Mouse (Mus musculus): ENCODE measurements at regions not wholly inside any gene's neighbourhood (a gene's known extent, or its start where the extent isn't known, plus 50 kb on each side); places are given as distances from the start of the nearest gene placed in this dataset.

DNA sequence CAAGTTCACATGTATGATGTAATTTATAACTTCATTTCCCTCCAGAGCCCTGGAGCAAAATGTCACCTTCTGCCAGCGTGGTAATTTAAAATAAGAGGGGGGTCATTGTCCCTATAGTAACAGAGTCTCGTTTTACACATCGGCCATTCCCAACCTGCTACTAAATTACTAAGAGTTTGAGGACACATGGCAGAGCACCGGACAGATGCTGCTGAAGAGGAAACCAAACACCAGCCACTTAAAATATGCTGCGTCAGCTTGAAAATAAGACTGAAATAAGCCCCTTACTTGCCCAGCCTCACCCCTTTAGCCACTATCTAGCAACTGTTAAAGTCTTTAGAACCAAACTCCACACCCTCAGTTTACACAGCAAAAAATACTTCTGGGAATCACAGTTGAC lies 518.1 kb upstream of the Atp11b start:
- no peak for DNase-seq

DNA sequence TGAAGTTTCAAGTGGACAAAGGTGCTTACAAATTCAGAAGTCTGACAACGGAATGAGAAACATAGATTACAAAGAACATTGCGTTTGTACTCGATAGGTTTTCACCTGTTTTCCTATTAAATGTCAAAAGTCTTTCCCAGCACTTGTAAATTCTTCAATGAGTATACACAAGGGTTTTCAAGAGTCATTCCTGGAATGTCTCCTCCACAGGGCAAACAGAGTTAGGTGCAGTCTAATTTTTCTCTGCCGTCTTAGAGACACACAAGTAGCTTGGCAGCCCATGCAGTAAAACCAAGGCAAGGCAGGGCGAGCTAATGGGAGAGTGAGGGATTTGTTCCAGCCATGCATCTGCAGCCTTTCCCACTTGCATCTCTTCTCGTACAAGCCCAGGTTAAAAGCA lies 516.6 kb upstream of the Atp11b start:
- no peak for DNase-seq

GRCm38 (mm10) chr3:35242349-35242748 lies 511.6 kb upstream of the Atp11b start:
- no peak for DNase-seq

DNA sequence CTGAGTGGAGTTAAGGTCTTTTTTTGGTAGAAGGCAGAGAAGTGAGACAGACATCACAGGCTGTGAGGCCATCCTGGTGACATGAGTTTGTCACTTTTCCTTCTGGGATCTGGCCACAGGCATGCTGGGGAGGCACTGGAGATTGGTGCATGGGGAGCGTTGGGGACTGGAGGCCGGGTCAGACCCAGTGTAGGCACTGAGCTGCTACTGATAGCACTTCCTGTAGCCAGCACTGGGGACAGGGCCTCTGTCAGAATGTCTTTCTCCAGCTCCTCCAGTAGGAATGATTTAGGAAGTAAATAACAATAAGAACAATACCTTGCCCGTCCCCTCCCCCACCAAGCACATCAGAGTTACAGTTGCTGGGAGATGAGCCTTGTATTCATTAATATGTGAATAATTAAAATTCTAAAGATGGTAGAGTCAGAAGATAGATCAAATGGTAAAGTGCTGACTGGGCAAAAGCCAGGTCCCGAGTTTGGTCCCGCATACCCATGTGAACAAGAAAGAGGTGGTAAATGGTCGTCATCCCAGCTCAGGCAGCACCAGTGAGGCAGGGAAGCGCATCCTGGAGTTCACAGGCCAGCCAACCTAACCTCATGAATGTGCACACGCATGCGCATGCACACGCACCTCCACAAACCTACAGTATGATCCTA lies 510.9 kb upstream of the Atp11b start:
- no peak for DNase-seq

GRCm38 (mm10) chr3:35245003-35245402 lies 508.9 kb upstream of the Atp11b start:
- DNase-seq: no peak

GRCm38 (mm10) chr3:35245946-35246665 lies 507.8 kb upstream of the Atp11b start:
- DNase-seq: no peak

- no peak for DNase-seq
Measured at GRCm38 (mm10) chr3:35249160-35249559, 504.7 kb upstream of the Atp11b start.

DNA sequence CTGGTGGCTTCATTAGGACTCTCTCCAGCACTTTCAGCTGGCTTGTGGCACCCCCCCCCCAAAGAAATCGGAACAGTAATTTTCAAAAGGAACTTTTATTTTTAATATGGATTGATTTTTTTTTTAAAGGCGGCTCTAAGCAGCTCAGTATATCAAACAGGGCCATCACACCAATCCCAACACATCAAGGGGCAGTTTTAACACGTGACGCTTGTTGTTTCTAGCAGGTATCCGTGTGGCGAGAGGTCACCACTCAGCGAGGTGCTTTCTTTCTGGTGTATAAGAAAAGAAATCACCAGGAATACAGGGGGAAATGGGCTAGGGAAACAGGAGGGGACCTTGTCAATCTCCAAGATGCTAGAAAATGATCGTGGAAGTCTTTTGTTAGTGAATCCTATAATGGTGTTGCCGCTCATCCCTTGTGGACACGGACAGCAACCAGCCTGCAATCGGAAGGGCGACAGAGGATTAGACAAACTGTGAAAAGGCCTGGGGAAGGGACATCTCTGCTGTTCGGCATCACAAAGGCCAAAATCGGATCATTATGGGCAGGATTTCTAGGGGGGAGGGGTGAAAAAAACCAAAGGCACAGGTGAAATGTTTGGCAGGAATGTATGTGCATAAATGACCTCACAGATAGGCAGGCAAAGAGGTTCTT lies 503.7 kb upstream of the Atp11b start:
- DNase-seq: no peak

DNA sequence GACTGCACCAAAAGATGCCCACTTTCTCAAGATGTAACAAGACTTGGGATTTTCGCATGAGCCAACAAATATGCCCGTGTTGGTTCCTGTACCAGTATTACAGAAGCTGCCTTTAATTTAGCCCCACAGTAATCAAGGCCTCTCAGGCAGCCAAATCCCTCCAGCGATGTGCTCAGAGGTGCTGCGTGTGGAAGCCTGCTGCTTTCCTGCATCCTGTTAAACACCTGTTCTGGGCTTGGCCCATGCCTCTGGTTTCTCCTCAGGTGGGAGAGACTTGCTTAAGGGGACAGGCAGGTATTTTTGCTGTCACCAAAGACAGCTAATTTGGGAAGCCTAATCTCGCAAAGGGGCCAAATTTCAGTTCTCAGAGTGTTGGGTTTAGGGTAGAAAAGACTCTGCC lies 500.0 kb upstream of the Atp11b start:
- no peak for DNase-seq

GRCm38 (mm10) chr3:35260936-35261335 lies 493.0 kb upstream of the Atp11b start:
- DNase-seq: no peak

GRCm38 (mm10) chr3:35268949-35269348 lies 485.0 kb upstream of the Atp11b start:
- no peak for DNase-seq

DNA sequence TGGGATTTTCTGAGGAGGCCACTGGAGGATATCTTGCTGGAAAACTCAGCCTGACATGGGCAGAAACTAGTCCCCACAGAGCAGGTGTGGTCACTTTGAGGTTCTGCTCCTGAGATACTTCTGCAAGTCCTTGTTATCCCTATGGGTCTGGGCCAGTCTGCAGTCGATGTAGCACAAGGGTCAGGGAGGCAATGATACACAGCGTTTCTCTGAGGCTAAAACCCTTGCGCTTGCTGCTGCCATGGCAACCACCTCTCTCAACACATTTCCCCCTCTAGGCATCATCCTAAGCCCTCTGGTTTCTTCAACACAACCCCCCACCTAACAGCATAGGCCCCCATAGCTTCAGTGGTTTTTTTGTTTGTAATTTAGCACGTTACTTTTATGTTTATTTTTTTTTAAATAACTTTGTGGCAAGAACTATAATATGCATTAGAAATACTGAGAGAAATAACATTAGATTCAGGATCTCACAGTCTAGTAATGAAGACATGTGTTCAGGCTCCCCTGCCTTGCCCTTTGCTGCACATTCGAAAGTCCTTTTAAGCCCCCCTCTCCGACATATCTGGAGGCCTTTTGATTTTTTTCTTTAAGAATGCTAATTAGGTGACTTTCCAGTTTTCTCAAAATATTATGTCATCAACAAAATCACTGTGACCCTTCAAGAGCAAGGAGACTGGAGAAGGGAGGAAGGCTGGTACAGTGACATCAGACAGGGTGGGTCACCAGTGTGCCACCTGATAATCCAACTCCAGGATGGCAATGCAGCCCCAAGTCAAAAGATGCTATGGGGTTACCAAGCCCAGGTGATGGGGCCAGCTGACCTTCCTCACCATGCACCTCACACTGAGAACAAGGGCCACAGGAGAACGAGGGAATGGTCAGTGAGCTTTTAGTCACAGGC lies 483.7 kb upstream of the Atp11b start:
- DNase-seq: no peak

DNA sequence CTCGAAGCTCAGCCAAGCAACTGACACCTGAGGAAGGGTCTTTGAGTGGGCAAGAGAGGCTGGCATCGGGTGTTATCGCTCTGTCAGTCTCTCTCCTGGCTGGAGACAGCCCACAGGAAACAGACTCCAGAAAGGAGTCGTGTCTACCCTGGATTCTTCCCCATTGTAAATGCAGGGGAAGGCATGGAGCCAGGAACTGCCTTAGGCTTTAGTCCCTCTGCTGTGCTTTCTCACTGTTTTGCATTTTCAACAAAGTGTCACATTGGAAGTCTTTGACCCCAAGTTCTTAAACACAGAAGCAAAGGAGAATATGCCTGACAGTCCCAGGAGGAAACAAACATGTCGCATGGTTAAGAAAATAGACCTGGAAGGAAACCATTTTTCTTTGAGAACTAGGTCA lies 480.4 kb upstream of the Atp11b start:
- DNase-seq: no peak

DNA sequence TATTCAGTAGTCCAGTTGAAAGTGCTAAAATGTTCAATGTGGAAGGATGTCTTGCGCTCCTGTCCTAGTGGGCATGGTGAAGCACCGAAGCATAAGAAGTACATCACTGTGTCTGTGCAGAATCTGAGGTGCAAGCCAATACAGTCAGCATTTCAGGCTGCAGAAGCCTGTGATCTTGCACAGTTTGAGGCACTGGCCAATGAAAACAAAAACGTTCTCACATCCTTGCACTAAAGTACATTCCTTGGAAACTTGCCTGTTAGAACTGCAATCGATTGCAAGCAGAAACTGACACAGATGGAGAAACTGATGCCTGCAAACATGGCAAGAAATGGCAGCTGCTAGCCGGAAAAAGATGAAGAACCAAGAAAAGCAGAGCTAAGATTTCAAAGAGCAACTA lies 472.9 kb upstream of the Atp11b start:
- DNase-seq: no peak

DNA sequence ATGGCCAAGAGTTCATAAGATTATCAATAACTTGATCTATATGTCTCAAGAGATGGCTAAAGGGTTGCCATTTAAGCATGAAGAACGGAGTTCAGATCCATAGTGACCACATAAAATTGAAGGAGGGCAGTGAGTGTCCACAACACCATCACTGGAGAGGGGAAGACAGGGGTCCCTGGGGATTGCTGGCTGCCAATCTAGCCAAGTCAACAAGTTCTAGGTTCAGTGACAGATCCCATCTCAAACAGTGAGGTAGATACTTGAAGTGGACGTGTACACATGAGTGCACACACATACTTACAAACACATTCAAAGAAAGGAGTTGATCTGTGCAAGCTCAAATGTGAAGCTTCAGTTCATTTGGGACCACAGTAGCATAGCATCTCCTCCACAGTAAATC lies 471.8 kb upstream of the Atp11b start:
- DNase-seq: no peak

- no peak for DNase-seq
Measured at GRCm38 (mm10) chr3:35294771-35295170, 459.1 kb upstream of the Atp11b start.

DNA sequence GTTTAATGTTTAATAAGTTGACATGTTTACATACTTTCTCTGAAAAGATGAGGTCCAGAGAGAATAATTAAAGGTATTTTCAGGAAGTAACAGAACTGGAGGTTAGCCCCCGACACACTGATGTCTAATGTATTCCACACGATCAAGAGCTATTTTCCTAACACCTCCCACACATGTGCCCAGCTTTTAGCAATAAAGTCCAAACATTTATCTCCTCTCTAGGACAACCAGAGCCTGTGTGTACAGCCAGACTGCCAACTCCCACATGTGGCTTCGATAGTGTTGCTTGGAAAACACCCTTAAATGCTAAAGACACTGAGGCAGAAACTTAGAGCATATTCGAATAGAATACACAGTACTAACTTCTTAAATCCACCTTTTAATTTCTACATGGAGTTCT lies 458.2 kb upstream of the Atp11b start:
- DNase-seq: no peak

GRCm38 (mm10) chr3:35299036-35299435 lies 454.9 kb upstream of the Atp11b start:
- no peak for DNase-seq

DNA sequence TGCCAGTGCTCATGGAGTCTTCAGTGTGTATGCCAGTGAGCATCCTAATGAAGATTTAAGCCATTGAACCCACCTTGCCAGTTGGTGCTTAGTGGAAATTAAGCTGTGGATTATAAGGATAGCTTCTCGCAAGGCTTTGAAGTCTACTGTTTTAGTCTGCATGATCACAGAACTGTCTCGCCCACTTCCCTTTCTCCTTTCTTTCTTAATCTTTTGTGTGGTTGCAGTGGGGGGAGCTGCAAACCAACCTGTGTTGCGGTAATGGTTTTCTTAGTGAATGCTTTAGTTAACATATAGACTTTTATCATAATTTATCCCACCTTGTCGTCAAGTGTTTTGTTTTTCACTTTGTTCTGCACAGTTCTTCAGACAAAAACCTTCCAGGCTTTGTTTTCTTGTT lies 447.9 kb upstream of the Atp11b start:
- DNase-seq: peak; percentile 32

DNA sequence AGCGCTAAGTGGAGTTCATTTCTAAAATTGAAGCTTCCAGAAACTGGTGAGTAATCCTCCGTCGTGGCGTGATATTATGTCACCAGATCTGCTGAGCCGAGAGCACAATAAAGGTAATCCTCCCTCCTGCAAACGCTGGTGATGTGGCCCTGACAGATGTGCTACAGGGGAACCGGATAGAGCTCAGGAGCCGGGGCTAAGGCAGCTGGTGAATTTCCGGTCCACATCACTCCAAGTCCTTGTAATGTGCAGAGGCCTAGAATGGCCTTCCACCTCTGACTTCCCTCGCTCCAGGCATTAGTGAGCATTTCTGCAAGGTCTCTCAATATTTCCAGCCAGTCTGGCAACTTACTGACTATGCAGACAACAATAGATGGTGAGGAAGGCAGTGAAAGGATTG lies 439.7 kb upstream of the Atp11b start:
- no peak for DNase-seq

GRCm38 (mm10) chr3:35315162-35315561 lies 438.7 kb upstream of the Atp11b start:
- DNase-seq: no peak

GRCm38 (mm10) chr3:35318348-35318747 lies 435.6 kb upstream of the Atp11b start:
- DNase-seq: peak; percentile 60

DNA sequence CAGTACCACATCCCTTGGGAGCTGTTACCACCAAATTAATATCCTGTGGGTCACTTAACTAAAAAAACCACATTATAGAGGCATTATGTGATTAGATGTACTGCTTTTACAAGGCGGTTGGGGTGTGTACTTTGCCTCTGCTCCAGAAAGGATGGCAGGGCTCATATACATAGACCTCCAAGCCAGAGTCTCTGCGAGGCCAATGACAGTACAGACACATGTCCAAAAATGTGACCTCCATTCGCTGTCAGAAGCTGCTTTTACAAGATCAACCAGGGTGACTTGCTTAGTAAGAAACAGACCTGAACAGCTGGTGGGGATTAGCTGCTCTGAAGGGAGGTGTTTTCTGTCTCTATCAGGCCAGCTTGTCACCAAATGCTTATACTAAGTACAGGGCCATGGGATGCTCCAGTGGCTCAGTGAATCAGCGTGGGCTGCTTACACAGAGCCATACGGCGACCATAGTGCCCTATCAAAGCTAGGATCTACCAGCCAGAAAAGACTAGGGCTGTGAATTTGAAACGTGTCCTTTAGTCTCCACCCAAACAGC lies 433.0 kb upstream of the Atp11b start:
- no peak for DNase-seq
